Mouse (Mus musculus) thymus, adult 2 months (tissue): ENCODE measurements around the gene Siva1. TPM values are rescaled to one million over a fixed set of nuclear protein-coding genes. Genes with fewer than 3 reads are reported as not detected.

Experiments used
- DNase-seq: peaks from one replicate; pipeline ENCODE4 v3.0.0; 2021
- H3K27ac ChIP-seq: fragments of 200-500 bp; 2 replicates; pipeline ENCODE4 v1.5.1; 2012; ENCODE audit warnings: low read length, control low read depth; ENCODE audit not compliant: control insufficient read depth, insufficient read depth
- H3K27me3 ChIP-seq: fragments of 200-500 bp; 2 replicates; pipeline ENCODE4 v1.6.1; 2012; ENCODE audit warnings: mild to moderate bottlenecking, low read length, moderate library complexity, mixed read lengths; ENCODE audit not compliant: control insufficient read depth, insufficient read depth
- H3K36me3 ChIP-seq: fragments of 200-500 bp; 2 replicates; pipeline ENCODE4 v1.6.1; 2012; ENCODE audit warnings: mild to moderate bottlenecking, low read length, moderate library complexity; ENCODE audit not compliant: control insufficient read depth, insufficient read depth
- H3K4me1 ChIP-seq: fragments of 200-500 bp; replicated peaks from 2 replicates; pipeline ENCODE4 v1.6.1; 2012; ENCODE audit warnings: low read length; ENCODE audit not compliant: control insufficient read depth, insufficient read depth
- H3K4me3 ChIP-seq: fragments of 200-500 bp; 2 replicates; pipeline ENCODE4 v1.5.1; 2012; ENCODE audit warnings: mild to moderate bottlenecking, low read length, control low read depth, moderate library complexity; ENCODE audit not compliant: control insufficient read depth, insufficient read depth
- CTCF ChIP-seq: fragments of 200-500 bp; IDR thresholded peaks from 2 replicates; pipeline ENCODE4 v1.5.1; 2012; ENCODE audit warnings: mild to moderate bottlenecking, control low read depth, low read length, moderate library complexity, borderline replicate concordance; ENCODE audit not compliant: control insufficient read depth, poor library complexity, insufficient read depth; ENCODE audit errors: extremely low read depth
- POLR2A ChIP-seq: fragments of 200-500 bp; IDR thresholded peaks from 2 replicates; pipeline ENCODE4 v1.6.1; 2012; ENCODE audit warnings: mild to moderate bottlenecking, low read length, control low read depth, moderate library complexity; ENCODE audit not compliant: control insufficient read depth, poor library complexity, insufficient read depth; ENCODE audit errors: extremely low read depth
- WGBS: fragments of 180-500 bp; shearing (Covaris S2); methylation state at CpG from one replicate; pipeline ENCODE4 v1.1.7; 2018; 5-methylcytosine and 5-hydroxymethylcytosine counted together
- polyA plus RNA-seq: library from polyadenylated mRNA; depleted of rRNA; stranded (reverse); fragments of >200 nt; gene quantifications from 2 replicates; pipeline ENCODE4 v1.2.3, GENCODE M21; 2012

The Siva1 gene
- polyA plus RNA-seq, 1 experiment, result 131 TPM

- TF ChIP-seq CTCF (no peak), POLR2A (no peak)
- WGBS, result 98% methylated on average over 11 of the region's 11 CpGs
- Histone ChIP-seq H3K27ac (no peak overlapping the region), H3K4me1 (no peaks in the 10 kb centered on the region), H3K4me3 (no peak overlapping the region), H3K36me3 (peaks cover 39% of the 10 kb centered on the region), H3K27me3 (no peaks in the 10 kb centered on the region)
- DNase-seq, result no peak
These were observed 18.8 kb downstream of the Siva1 start for GRCm38 (mm10) chr12:112663303-112663702.

GRCm38 (mm10) chr12:112663716-112664115 is 19.2 kb downstream of the Siva1 start:
- no peak for DNase-seq
- Histone ChIP-seq H3K27me3 (no peaks in the 10 kb centered on the region), H3K36me3 (peaks cover 39% of the 10 kb centered on the region), H3K4me1 (no peaks in the 10 kb centered on the region), H3K4me3 (no peak overlapping the region), H3K27ac (no peak overlapping the region)
- 97% methylated on average over 12 of the region's 12 CpGs for WGBS
- TF ChIP-seq POLR2A (no peak), CTCF (no peak)

DNA sequence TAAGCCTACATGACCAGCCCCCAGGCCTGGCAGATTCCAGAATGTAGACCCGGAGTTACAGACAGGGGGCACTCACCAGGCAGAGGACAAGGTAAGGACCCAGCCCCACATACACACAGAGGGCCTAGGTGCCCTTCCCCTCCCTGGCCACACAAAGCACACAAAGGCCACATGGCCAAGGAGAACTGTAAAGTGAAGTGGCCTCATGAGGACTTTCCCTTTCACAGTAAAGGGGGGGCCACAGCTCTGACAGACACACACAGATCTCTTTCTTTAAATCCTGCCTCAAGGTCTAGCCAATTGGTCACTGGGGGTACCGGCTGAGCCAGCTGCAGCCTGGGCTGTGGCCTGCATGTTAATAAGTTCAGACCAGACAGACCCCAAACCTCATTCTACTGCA is 19.6 kb downstream of the Siva1 start:
- Histone ChIP-seq H3K27me3 (no peaks in the 10 kb centered on the region), H3K36me3 (peaks cover 37% of the 10 kb centered on the region), H3K4me1 (no peaks in the 10 kb centered on the region), H3K4me3 (no peak overlapping the region), H3K27ac (no peak overlapping the region)
- no peak for DNase-seq
- TF ChIP-seq CTCF, result no peak
- TF ChIP-seq POLR2A, result no peak
- WGBS, result 85% methylated on average over 2 of the region's 2 CpGs

DNA sequence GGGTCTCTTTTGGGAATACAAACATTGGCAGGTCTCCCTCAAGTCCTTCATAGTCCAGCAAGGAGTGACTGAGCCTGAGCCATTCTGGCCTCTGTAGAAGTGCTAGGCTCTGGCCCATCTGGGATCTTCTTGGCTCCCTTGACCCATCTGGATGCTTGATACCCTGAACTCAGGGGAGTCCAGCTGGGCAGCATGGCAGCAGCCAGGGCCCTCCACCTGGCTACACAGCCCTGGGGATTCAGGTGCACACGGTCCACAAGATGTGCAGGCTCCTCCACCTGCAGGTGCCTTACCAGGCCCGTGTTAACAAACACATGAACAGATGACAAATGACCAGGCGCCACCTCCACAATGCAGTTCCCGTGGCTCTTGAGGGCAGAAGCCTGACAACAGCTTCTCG is 20.2 kb downstream of the Siva1 start:
- H3K27me3 ChIP-seq, result no peaks in the 10 kb centered on the region
- WGBS, result 79% methylated on average over 5 of the region's 5 CpGs
- no peak overlapping the region for H3K4me3 ChIP-seq
- DNase-seq, result no peak
- peaks cover 36% of the 10 kb centered on the region for H3K36me3 ChIP-seq
- TF ChIP-seq POLR2A, result no peak
- no peak for TF ChIP-seq CTCF
- H3K27ac ChIP-seq, result no peak overlapping the region
- no peaks in the 10 kb centered on the region for H3K4me1 ChIP-seq

GRCm38 (mm10) chr12:112665445-112665844 is 21.0 kb downstream of the Siva1 start:
- 73% methylated on average over 18 of the region's 18 CpGs for WGBS
- Histone ChIP-seq H3K4me3 (no peak overlapping the region), H3K4me1 (no peaks in the 10 kb centered on the region), H3K27ac (no peak overlapping the region), H3K27me3 (no peaks in the 10 kb centered on the region), H3K36me3 (peaks cover 40% of the 10 kb centered on the region)
- no peak for TF ChIP-seq POLR2A
- no peak for TF ChIP-seq CTCF
- DNase-seq, result no peak

DNA sequence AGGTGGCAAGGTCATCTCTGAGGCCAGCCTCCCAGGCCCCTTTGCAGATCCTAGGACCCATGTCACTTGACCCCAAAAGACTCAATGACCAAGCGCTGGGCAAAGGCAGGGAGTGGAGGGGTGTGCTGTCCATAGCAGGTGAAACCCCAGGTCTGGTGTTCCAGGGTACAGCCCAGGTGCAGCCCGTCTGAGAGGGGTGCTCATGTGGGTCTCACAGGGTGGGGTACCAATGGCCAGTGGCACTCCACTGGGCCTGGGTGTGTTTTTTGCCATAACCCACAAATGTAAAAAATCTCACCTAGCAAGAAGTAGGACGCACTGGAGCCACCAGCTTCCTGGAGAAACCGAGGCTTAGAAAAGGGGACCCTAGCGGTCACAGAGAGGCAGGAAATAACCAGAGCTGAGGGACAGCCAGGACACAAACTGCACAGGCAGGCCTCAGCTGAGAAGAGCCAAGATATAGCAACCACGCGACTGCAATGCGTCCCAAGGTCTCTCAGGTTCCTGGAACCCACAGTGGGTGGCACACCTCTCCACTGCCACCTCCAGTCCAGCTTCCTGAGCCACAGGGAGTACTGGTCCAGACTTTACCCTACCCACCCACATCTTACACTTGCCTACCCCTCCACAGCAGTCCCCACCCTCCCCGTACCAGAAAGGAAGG is 21.5 kb downstream of the Siva1 start:
- H3K27ac ChIP-seq, result no peak overlapping the region

More for the DNA sequence above, 21.5 kb downstream of the Siva1 start:
- Histone ChIP-seq H3K4me1 (no peaks in the 10 kb centered on the region), H3K36me3 (peaks cover 43% of the 10 kb centered on the region), H3K27me3 (no peaks in the 10 kb centered on the region), H3K4me3 (no peak overlapping the region)
- no peak for TF ChIP-seq POLR2A
- no peak for DNase-seq
- 91% methylated on average over 9 of the region's 9 CpGs for WGBS
